Mouse (Mus musculus) intestine, postnatal 0 days (tissue): ENCODE measurements at regions not wholly inside any gene's neighbourhood (a gene's known extent, or its start where the extent isn't known, plus 50 kb on each side); places are given as distances from the start of the nearest gene placed in this dataset.

ENCODE experiments used
- ATAC-seq: fragments of 200-750 bp; cut with Nextera tagmentation; 2 replicates; pipeline ENCODE4 v1.8.0; 2017; ENCODE audit warnings: mild to moderate bottlenecking, moderate TSS enrichment, moderate library complexity
- H3K27ac ChIP-seq: fragments of 300-500 bp; sonication (generic); 2 replicates; pipeline ENCODE4 v1.5.1; 2014; ENCODE audit warnings: mild to moderate bottlenecking, low read depth, low read length, moderate library complexity
- H3K27me3 ChIP-seq: fragments of 300-500 bp; sonication (generic); replicated peaks from 2 replicates; pipeline ENCODE4 v1.6.1; 2014; ENCODE audit warnings: low read length, mixed read lengths; ENCODE audit not compliant: control insufficient read depth, insufficient read depth
- H3K36me3 ChIP-seq: fragments of 300-500 bp; sonication (generic); 2 replicates; pipeline ENCODE4 v1.6.1; 2014; ENCODE audit warnings: mild to moderate bottlenecking, moderate library complexity; ENCODE audit not compliant: control insufficient read depth, insufficient read depth
- H3K4me1 ChIP-seq: fragments of 300-500 bp; sonication (generic); replicated peaks from 2 replicates; pipeline ENCODE4 v1.6.1; 2014; ENCODE audit warnings: antibody characterized with exemption, low read length, mixed read lengths; ENCODE audit not compliant: control insufficient read depth, insufficient read depth
- H3K4me2 ChIP-seq: fragments of 300-500 bp; sonication (generic); replicated peaks from 2 replicates; pipeline ENCODE4 v1.6.1; 2014; ENCODE audit warnings: low read depth, mild to moderate bottlenecking, moderate library complexity
- H3K4me3 ChIP-seq: fragments of 300-500 bp; sonication (generic); 2 replicates; pipeline ENCODE4 v1.5.1; 2014; ENCODE audit warnings: low read depth, low read length
- H3K9ac ChIP-seq: fragments of 300-500 bp; sonication (generic); 2 replicates; pipeline ENCODE4 v1.6.1; 2014; ENCODE audit warnings: mild to moderate bottlenecking, low read depth, low read length
- H3K9me3 ChIP-seq: fragments of 300-500 bp; sonication (generic); 2 replicates; pipeline ENCODE4 v1.6.1; 2016; ENCODE audit warnings: mixed run types; ENCODE audit not compliant: control insufficient read depth
- CTCF ChIP-seq: sonication (generic); IDR thresholded peaks from 2 replicates; pipeline ENCODE4 v1.5.1; 2016; ENCODE audit warnings: low read depth, mild to moderate bottlenecking, control low read depth, antibody characterized with exemption, moderate library complexity
- WGBS: fragments of 180-500 bp; shearing (Covaris S2); extraction: QIAGEN DNeasy Blood & Tissue Kit; methylation state at CpG from one replicate; pipeline ENCODE4 v1.1.7; 2014; 5-methylcytosine and 5-hydroxymethylcytosine counted together

- no peak overlapping the region for H3K4me3 ChIP-seq
- no peaks in the 10 kb centered on the region for H3K36me3 ChIP-seq
- H3K9me3 ChIP-seq = no peaks in the 10 kb centered on the region
- no peak overlapping the region for H3K4me2 ChIP-seq
- no peaks in the 10 kb centered on the region for H3K27me3 ChIP-seq
- 83% methylated on average over 5 of the region's 5 CpGs for WGBS
- no peak overlapping the region for H3K9ac ChIP-seq
- no peak overlapping the region for H3K27ac ChIP-seq
- H3K4me1 ChIP-seq = no peaks in the 10 kb centered on the region
- ATAC-seq = no peak
- no peak for TF ChIP-seq CTCF
Observed at GRCm38 (mm10) chr10:91345465-91345864, 164.3 kb upstream of the Tmpo start.

- H3K4me1 ChIP-seq = no peaks in the 10 kb centered on the region
- H3K36me3 ChIP-seq = no peaks in the 10 kb centered on the region
- no peaks in the 10 kb centered on the region for H3K9me3 ChIP-seq
- H3K27me3 ChIP-seq = no peaks in the 10 kb centered on the region
- 78% methylated on average over 8 of the region's 8 CpGs for WGBS
- no peak for ATAC-seq
- H3K4me3 ChIP-seq = no peak overlapping the region
- no peak overlapping the region for H3K27ac ChIP-seq
- H3K4me2 ChIP-seq = no peak overlapping the region
- no peak for TF ChIP-seq CTCF
- no peak overlapping the region for H3K9ac ChIP-seq
Observed at GRCm38 (mm10) chr10:91342083-91342482, 161.0 kb upstream of the Tmpo start.

GRCm38 (mm10) chr10:91339361-91339760, 158.2 kb upstream of the Tmpo start:
- WGBS = 92% methylated on average over 3 of the region's 3 CpGs
- no peak for TF ChIP-seq CTCF
- Histone ChIP-seq H3K9me3 (no peaks in the 10 kb centered on the region), H3K4me1 (no peaks in the 10 kb centered on the region), H3K4me3 (no peak overlapping the region), H3K27ac (no peak overlapping the region), H3K4me2 (no peak overlapping the region), H3K36me3 (no peaks in the 10 kb centered on the region), H3K9ac (no peak overlapping the region), H3K27me3 (no peaks in the 10 kb centered on the region)
- no peak for ATAC-seq

- WGBS = 34% methylated on average over 12 of the region's 12 CpGs
- no peak for ATAC-seq
- Histone ChIP-seq H3K4me2 (no peak overlapping the region), H3K27ac (no peak overlapping the region), H3K4me3 (no peak overlapping the region), H3K9ac (no peak overlapping the region), H3K27me3 (no peaks in the 10 kb centered on the region), H3K4me1 (no peaks in the 10 kb centered on the region), H3K9me3 (no peaks in the 10 kb centered on the region), H3K36me3 (no peaks in the 10 kb centered on the region)
- no peak for TF ChIP-seq CTCF
Observed at GRCm38 (mm10) chr10:91326661-91327312, 145.7 kb upstream of the Tmpo start.

GRCm38 (mm10) chr10:91326144-91326655, 145.1 kb upstream of the Tmpo start:
- no peaks in the 10 kb centered on the region for H3K9me3 ChIP-seq
- no peaks in the 10 kb centered on the region for H3K4me1 ChIP-seq
- no peak overlapping the region for H3K4me2 ChIP-seq
- no peak overlapping the region for H3K27ac ChIP-seq
- H3K27me3 ChIP-seq = no peaks in the 10 kb centered on the region
- no peaks in the 10 kb centered on the region for H3K36me3 ChIP-seq
- whole genome bisulfite sequencing = 73% methylated on average over 8 of the region's 8 CpGs
- no peak for ATAC-seq
- H3K9ac ChIP-seq = no peak overlapping the region
- no peak overlapping the region for H3K4me3 ChIP-seq
- TF ChIP-seq CTCF = no peak

- Histone ChIP-seq H3K9ac (no peak overlapping the region), H3K4me2 (no peak overlapping the region), H3K9me3 (no peaks in the 10 kb centered on the region), H3K4me1 (no peaks in the 10 kb centered on the region), H3K27ac (no peak overlapping the region), H3K4me3 (no peak overlapping the region), H3K36me3 (no peaks in the 10 kb centered on the region), H3K27me3 (no peaks in the 10 kb centered on the region)
- no peak for TF ChIP-seq CTCF
- ATAC-seq = no peak
- WGBS = 78% methylated on average over 4 of the region's 4 CpGs
Observed at GRCm38 (mm10) chr10:91321226-91321625, 140.1 kb upstream of the Tmpo start.
